Mouse (Mus musculus) cerebellum, adult 2 months (tissue): ENCODE measurements around the gene Rad51. TPM values are rescaled to one million over a fixed set of nuclear protein-coding genes. Genes with fewer than 3 reads are reported as not detected.

Experiments used
- DNase-seq, 2 experiments: peaks; one replicate each; pipeline ENCODE4 v3.0.0; 2021
- H3K27ac ChIP-seq: fragments of 200-500 bp; 2 replicates; pipeline ENCODE4 v1.5.1; 2012; ENCODE audit warnings: low read length, control low read depth, inconsistent platforms; ENCODE audit not compliant: insufficient read depth
- H3K27me3 ChIP-seq: fragments of 200-500 bp; 2 replicates; pipeline ENCODE4 v1.6.1; 2012; ENCODE audit warnings: inconsistent platforms, mild to moderate bottlenecking, low read length, moderate library complexity; ENCODE audit not compliant: control insufficient read depth, insufficient read depth
- H3K4me1 ChIP-seq: fragments of 200-500 bp; 2 replicates; pipeline ENCODE4 v1.6.1; 2011; ENCODE audit warnings: low read length; ENCODE audit not compliant: control insufficient read depth, insufficient read depth
- H3K4me3 ChIP-seq: fragments of 200-500 bp; replicated peaks from 2 replicates; pipeline ENCODE3; 2011; ENCODE audit warnings: mild to moderate bottlenecking, low read depth, low read length, control low read depth; ENCODE audit not compliant: insufficient read depth
- CTCF ChIP-seq: fragments of 200-500 bp; IDR thresholded peaks from 2 replicates; pipeline ENCODE4 v1.5.1; 2011; ENCODE audit warnings: low read depth, mild to moderate bottlenecking, control low read depth, low read length, moderate library complexity, borderline replicate concordance; ENCODE audit not compliant: insufficient read depth
- POLR2A ChIP-seq: fragments of 200-500 bp; IDR thresholded peaks from 2 replicates; pipeline ENCODE4 v1.6.1; 2011; ENCODE audit warnings: low read length, control low read depth, borderline replicate concordance; ENCODE audit not compliant: insufficient read depth
- WGBS: fragments of 180-500 bp; shearing (Covaris S2); methylation state at CpG from one replicate; pipeline ENCODE4 v1.1.7; 2018; 5-methylcytosine and 5-hydroxymethylcytosine counted together
- polyA plus RNA-seq: library from polyadenylated mRNA; depleted of rRNA; stranded (reverse); fragments of >200 nt; gene quantifications from 2 replicates; pipeline ENCODE4 v1.2.3, GENCODE M21; 2012

Rad51 gene
- polyA plus RNA-seq, 1 experiment: 3.3 TPM

- Histone ChIP-seq H3K27me3 (no peaks in the 10 kb centered on the region), H3K4me1 (no peaks in the 10 kb centered on the region), H3K4me3 (no peak overlapping the region), H3K27ac (no peak overlapping the region)
- DNase-seq: no peak
- TF ChIP-seq POLR2A (no peak), CTCF (no peak)
- 41% methylated on average over 14 of the region's 14 CpGs for WGBS
Observed at GRCm38 (mm10) chr2:119174866-119175265, 62.3 kb downstream of the Rad51 start.

- Histone ChIP-seq H3K27ac (no peak overlapping the region), H3K27me3 (no peaks in the 10 kb centered on the region), H3K4me3 (no peak overlapping the region), H3K4me1 (no peaks in the 10 kb centered on the region)
- no peak for DNase-seq
- TF ChIP-seq CTCF: no peak
- no peak for TF ChIP-seq POLR2A
- WGBS: 75% methylated on average over 6 of the region's 6 CpGs
Observed at GRCm38 (mm10) chr2:119175614-119176013, 63.0 kb downstream of the Rad51 start.

- 59% methylated on average over 3 of the region's 3 CpGs for WGBS
- Histone ChIP-seq H3K4me1 (no peaks in the 10 kb centered on the region), H3K27me3 (no peaks in the 10 kb centered on the region), H3K4me3 (no peak overlapping the region), H3K27ac (no peak overlapping the region)
- DNase-seq: no peak
- TF ChIP-seq POLR2A (no peak), CTCF (no peak)
Observed at GRCm38 (mm10) chr2:119176761-119177160, 64.2 kb downstream of the Rad51 start.

- Histone ChIP-seq H3K4me1 (no peaks in the 10 kb centered on the region), H3K27me3 (no peaks in the 10 kb centered on the region), H3K4me3 (no peak overlapping the region), H3K27ac (no peak overlapping the region)
- TF ChIP-seq POLR2A (no peak), CTCF (no peak)
- DNase-seq: no peak
- 92% methylated on average over 5 of the region's 5 CpGs for WGBS
Observed at GRCm38 (mm10) chr2:119177384-119177939, 64.9 kb downstream of the Rad51 start.

- Histone ChIP-seq H3K27me3 (no peaks in the 10 kb centered on the region), H3K4me1 (no peaks in the 10 kb centered on the region), H3K27ac (no peak overlapping the region), H3K4me3 (no peak overlapping the region)
- 66% methylated on average over 7 of the region's 7 CpGs for WGBS
- no peak for TF ChIP-seq POLR2A
- TF ChIP-seq CTCF: no peak
- no peak for DNase-seq
Observed at GRCm38 (mm10) chr2:119182914-119183313, 70.3 kb downstream of the Rad51 start.

- WGBS: under 1% methylated on average over 15 of the region's 15 CpGs
- TF ChIP-seq POLR2A: no peak
- TF ChIP-seq CTCF: peak; percentile 87
Observed at GRCm38 (mm10) chr2:119189029-119189710, 76.6 kb downstream of the Rad51 start.

GRCm38 (mm10) chr2:119190969-119191368 is 78.4 kb downstream of the Rad51 start:
- no peak overlapping the region for H3K27ac ChIP-seq
- H3K4me3 ChIP-seq: no peak overlapping the region
- no peaks in the 10 kb centered on the region for H3K27me3 ChIP-seq
- TF ChIP-seq CTCF (no peak), POLR2A (no peak)
- DNase-seq: no peak
- WGBS: 79% methylated on average over 5 of the region's 5 CpGs
- H3K4me1 ChIP-seq: 0 out of 2 replicates have a peak, but pooled peaks cover 2% of the 10 kb centered on the region

More at GRCm38 (mm10) chr2:119189029-119189710, 76.6 kb downstream of the Rad51 start:
- no peaks in the 10 kb centered on the region for H3K27me3 ChIP-seq
- peak overlapping the region; percentile 54 for H3K4me3 ChIP-seq
- 0 out of 2 replicates have a peak, but pooled peaks cover 2% of the 10 kb centered on the region for H3K4me1 ChIP-seq
- no peak overlapping the region for H3K27ac ChIP-seq
- peak; percentile 88 to 94 for DNase-seq

- Histone ChIP-seq H3K4me3 (no peak overlapping the region), H3K4me1 (peaks cover under 1% of the 10 kb centered on the region; the same call in 1 of the 2 replicates), H3K27me3 (no peaks in the 10 kb centered on the region), H3K27ac (no peak overlapping the region)
- 30% methylated on average over 5 of the region's 5 CpGs for WGBS
- peak; percentile 30 to 38 for DNase-seq
- TF ChIP-seq CTCF: no peak
- no peak for TF ChIP-seq POLR2A
Observed at GRCm38 (mm10) chr2:119194140-119194539, 81.5 kb downstream of the Rad51 start.
